15 mouse cellular contexts compared by ENCODE assay signal in genomic region chr14:28030870-28031269, GRCm38 (mm10).
DNase-seq lines count a peak whose midpoint lies in the region; ATAC-seq and TF ChIP-seq lines count a peak whose summit lies in the region.
"Had no signal": no experiment of that assay in that cellular context is flagged by ENCODE, and none has a peak within 500 bp of the region (broad histone marks: within the 10 kb centered on the region; RNA-seq: fewer than 3 reads in every experiment).

No protein-coding gene starts in this region.

- no peak for TF ChIP-seq POLR2A in brain, embryonic 14.5 days (IDR thresholded peaks at IDR 0.05; ENCODE audit: borderline replicate concordance, extremely low read depth, insufficient read depth, insufficient read length, poor library complexity, severe bottlenecking)

- H3K27ac ChIP-seq in forebrain, embryonic 13.5 days: peak overlapping the region; percentile 57; the same call in 1 of the 2 replicates
- H3K27ac ChIP-seq in forebrain, embryonic 10.5 days: no peak overlapping the region
- H3K27ac ChIP-seq: heart, embryonic 15.5 days; layer of hippocampus, adult 2 months; liver, embryonic 14.5 days; stomach, postnatal 0 days had no signal

- H3K36me3 ChIP-seq in forebrain, embryonic 13.5 days (ENCODE audit: poor library complexity, severe bottlenecking): no peaks in the 10 kb centered on the region
- no peaks in the 10 kb centered on the region for H3K36me3 ChIP-seq in forebrain, embryonic 10.5 days (replicated peaks)
- H3K36me3 ChIP-seq: heart, embryonic 15.5 days had no signal

- H3K4me3 ChIP-seq in forebrain, embryonic 13.5 days: no peak overlapping the region
- H3K4me3 ChIP-seq in forebrain, embryonic 10.5 days: no peak overlapping the region
- H3K4me3 ChIP-seq: heart, embryonic 15.5 days; layer of hippocampus, adult 2 months had no signal

- H3K4me1 ChIP-seq in forebrain, embryonic 13.5 days: peaks cover 4% of the 10 kb centered on the region; the same call in 1 of the 2 replicates
- 0 out of 2 replicates have a peak, but pooled peaks cover 3% of the 10 kb centered on the region for H3K4me1 ChIP-seq in forebrain, embryonic 10.5 days

- WGBS in forebrain, embryonic 13.5 days: 31% methylated on average over 1 of the region's 1 CpGs
- 79% methylated on average over 1 of the region's 1 CpGs for WGBS in forebrain, embryonic 10.5 days

- H3K9ac ChIP-seq in forebrain, embryonic 13.5 days: no peak overlapping the region
- H3K9ac ChIP-seq: heart, embryonic 15.5 days; liver, embryonic 14.5 days had no signal

- no peak for DNase-seq in forebrain, embryonic 10.5 days (ENCODE audit: extremely low spot score, low spot score)
- DNase-seq in layer of hippocampus, adult 11-12 months (ENCODE audit: low spot score): peak; percentile 23
- no peak for DNase-seq in layer of hippocampus, adult 9-11 months
- peak; percentile 92 for DNase-seq in Muller cell, postnatal 12 days (ENCODE audit: inconsistent ontology term)
- DNase-seq in brain, embryonic 14.5 days (ENCODE audit: low read depth): peak; percentile 95
- DNase-seq in urinary bladder, postnatal 36 days (ENCODE audit: low spot score in 2 of 2): no peak
- DNase-seq in spleen, postnatal 14 days (ENCODE audit: low spot score in 2 of 2): no peak
- DNase-seq: cerebellum, adult 9-10 months; lung, postnatal 36 days had no signal

- no peak for TF ChIP-seq CTCF in brain, embryonic 14.5 days (IDR thresholded peaks at IDR 0.05; ENCODE audit: borderline replicate concordance, extremely low read depth, insufficient read depth, insufficient read length)

- H3K4me2 ChIP-seq in forebrain, embryonic 13.5 days: no peak overlapping the region
- H3K4me2 ChIP-seq: heart, embryonic 15.5 days had no signal

- H3K27me3 ChIP-seq in forebrain, embryonic 13.5 days: no peaks in the 10 kb centered on the region
- H3K27me3 ChIP-seq in forebrain, embryonic 10.5 days (ENCODE audit: poor library complexity, severe bottlenecking): no peaks in the 10 kb centered on the region
- H3K27me3 ChIP-seq: heart, embryonic 15.5 days had no signal

- no peaks in the 10 kb centered on the region for H3K9me3 ChIP-seq in forebrain, embryonic 13.5 days (replicated peaks)
- H3K9me3 ChIP-seq in forebrain, embryonic 10.5 days: no peaks in the 10 kb centered on the region
- H3K9me3 ChIP-seq: heart, embryonic 15.5 days had no signal

- ATAC-seq in forebrain, embryonic 13.5 days: peak; percentile 77; the same call in 1 of the 2 replicates
- ATAC-seq: inflammation-experienced regulatory T-cells, adult 6 months had no signal

Comparison
In these comparisons a context has a peak if more than half of its experiments do, and no peak if none do; other contexts are left out.
1. DNase-seq: peak in layer of hippocampus, adult 11-12 months (single experiment), Muller cell, postnatal 12 days (single experiment) and brain, embryonic 14.5 days (single experiment); none in forebrain, embryonic 10.5 days (single experiment), layer of hippocampus, adult 9-11 months (single experiment), urinary bladder, postnatal 36 days (0 of 2) and spleen, postnatal 14 days (0 of 2).